10 mouse cellular contexts compared by ENCODE assay signal in the genomic region with DNA sequence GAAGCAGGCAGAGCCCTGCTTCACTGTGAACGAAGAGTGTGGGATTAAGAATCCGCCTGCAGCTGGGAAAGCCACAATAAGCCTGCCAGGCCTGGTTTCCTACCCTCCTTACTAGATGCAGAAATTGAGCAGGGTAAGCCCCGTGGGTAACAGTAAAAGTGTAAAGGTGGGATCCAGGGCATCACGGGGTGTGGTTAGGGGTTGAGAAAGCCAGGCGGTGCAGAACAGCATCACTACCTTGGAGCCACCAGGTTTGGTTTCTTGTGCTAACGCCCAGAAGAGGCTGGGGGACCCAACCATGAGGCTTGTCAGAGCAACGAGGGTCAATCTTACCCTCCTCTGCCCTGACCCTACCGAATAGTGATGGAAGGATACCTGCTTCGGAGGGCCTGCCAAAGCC. TPM values are rescaled to one million over a fixed set of nuclear protein-coding genes. Genes with fewer than 3 reads are reported as not detected.
DNase-seq lines count a peak whose midpoint lies in the region; ATAC-seq and TF ChIP-seq lines count a peak whose summit lies in the region.
"Had no signal": no experiment of that assay in that cellular context is flagged by ENCODE, and none has a peak within 500 bp of the region (broad histone marks: within the 10 kb centered on the region; RNA-seq: fewer than 3 reads in every experiment).

No protein-coding gene starts in this region.

- H3K9me3 ChIP-seq in liver, embryonic 13.5 days (replicated peaks), result no peaks in the 10 kb centered on the region
- H3K9me3 ChIP-seq in liver, embryonic 12.5 days (replicated peaks), result no peaks in the 10 kb centered on the region
- no peaks in the 10 kb centered on the region for H3K9me3 ChIP-seq in hindbrain, embryonic 12.5 days (replicated peaks)
- H3K9me3 ChIP-seq in midbrain, postnatal 0 days (ENCODE audit: low read length), result no peaks in the 10 kb centered on the region

- H3K27me3 ChIP-seq in liver, embryonic 13.5 days, result peaks cover 28% of the 10 kb centered on the region
- H3K27me3 ChIP-seq in liver, embryonic 12.5 days (replicated peaks), result peaks cover 45% of the 10 kb centered on the region
- H3K27me3 ChIP-seq in hindbrain, embryonic 12.5 days, result peaks cover 37% of the 10 kb centered on the region
- no peaks in the 10 kb centered on the region for H3K27me3 ChIP-seq in midbrain, postnatal 0 days (ENCODE audit: insufficient read depth, low read length)

- WGBS in liver, embryonic 13.5 days (ENCODE audit: insufficient replicate concordance), result 51% methylated on average over 9 of the region's 9 CpGs
- WGBS in liver, embryonic 12.5 days (ENCODE audit: insufficient replicate concordance), result 52% methylated on average over 9 of the region's 9 CpGs
- WGBS in hindbrain, embryonic 12.5 days, result 46% methylated on average over 9 of the region's 9 CpGs
- WGBS in midbrain, postnatal 0 days, result 44% methylated on average over 9 of the region's 9 CpGs

- DNase-seq in frontal cortex, postnatal 10 days (ENCODE audit: low spot score in 2 of 2), result no peak
- no peak for DNase-seq in liver, embryonic 13.5 days
- DNase-seq in midbrain, postnatal 0 days (ENCODE audit: low spot score), result no peak
- DNase-seq in adrenal gland, adult 8-10 months, result no peak

- TF ChIP-seq CTCF in midbrain, postnatal 0 days (IDR thresholded peaks at IDR 0.05), result no peak

- no peak overlapping the region for H3K4me3 ChIP-seq in liver, embryonic 13.5 days (replicated peaks)
- no peak overlapping the region for H3K4me3 ChIP-seq in liver, embryonic 12.5 days
- peak overlapping the region; percentile 48; the same call in 1 of the 2 replicates for H3K4me3 ChIP-seq in hindbrain, embryonic 12.5 days
- H3K4me3 ChIP-seq in midbrain, postnatal 0 days (ENCODE audit: low read depth, low read length), result peak overlapping the region; percentile 59; the same call in 1 of the 2 replicates

- no peaks in the 10 kb centered on the region for H3K36me3 ChIP-seq in liver, embryonic 13.5 days
- H3K36me3 ChIP-seq in liver, embryonic 12.5 days, result no peaks in the 10 kb centered on the region
- no peaks in the 10 kb centered on the region for H3K36me3 ChIP-seq in hindbrain, embryonic 12.5 days
- no peaks in the 10 kb centered on the region for H3K36me3 ChIP-seq in midbrain, postnatal 0 days (ENCODE audit: insufficient read depth, low read length)

- no peak overlapping the region for H3K9ac ChIP-seq in liver, embryonic 13.5 days
- H3K9ac ChIP-seq in liver, embryonic 12.5 days, result no peak overlapping the region
- no peak overlapping the region; the same call in 1 of the 2 replicates for H3K9ac ChIP-seq in hindbrain, embryonic 12.5 days
- H3K9ac ChIP-seq in midbrain, postnatal 0 days (replicated peaks; ENCODE audit: low read length, poor library complexity, severe bottlenecking), result peak overlapping the region; percentile 71
- H3K9ac ChIP-seq: liver, embryonic 14.5 days had no signal

- no peak overlapping the region for H3K27ac ChIP-seq in liver, embryonic 13.5 days
- no peak overlapping the region for H3K27ac ChIP-seq in liver, embryonic 12.5 days
- no peak overlapping the region for H3K27ac ChIP-seq in hindbrain, embryonic 12.5 days
- H3K27ac ChIP-seq in midbrain, postnatal 0 days (ENCODE audit: low read depth, low read length), result 0 out of 2 replicates have a peak overlapping the region, but pooled peaks have one; percentile 26
- H3K27ac ChIP-seq: liver, embryonic 14.5 days had no signal

- peak overlapping the region; percentile 66; the same call in 1 of the 2 replicates for H3K4me2 ChIP-seq in liver, embryonic 13.5 days
- no peak overlapping the region for H3K4me2 ChIP-seq in liver, embryonic 12.5 days
- peak overlapping the region; percentile 93 for H3K4me2 ChIP-seq in hindbrain, embryonic 12.5 days (replicated peaks)
- peak overlapping the region; percentile 81 for H3K4me2 ChIP-seq in midbrain, postnatal 0 days (ENCODE audit: low read depth, low read length, poor library complexity, severe bottlenecking)

- H3K4me1 ChIP-seq in liver, embryonic 13.5 days (replicated peaks), result no peaks in the 10 kb centered on the region
- peaks cover 8% of the 10 kb centered on the region; the same call in 1 of the 2 replicates for H3K4me1 ChIP-seq in liver, embryonic 12.5 days
- H3K4me1 ChIP-seq in hindbrain, embryonic 12.5 days, result peaks cover 11% of the 10 kb centered on the region
- peaks cover 8% of the 10 kb centered on the region; the same call in 1 of the 2 replicates for H3K4me1 ChIP-seq in midbrain, postnatal 0 days (ENCODE audit: insufficient read depth, low read length)

- ATAC-seq in frontal cortex, adult (ENCODE audit: low TSS enrichment), result peak; percentile 47; the same call in 1 of the 2 replicates
- ATAC-seq in liver, embryonic 13.5 days (ENCODE audit: low read depth), result no peak
- ATAC-seq in liver, embryonic 12.5 days, result no peak
- ATAC-seq in hindbrain, embryonic 12.5 days (ENCODE audit: low FRiP score), result no peak
- no peak for ATAC-seq in midbrain, postnatal 0 days (ENCODE audit: low FRiP score)
- no peak for ATAC-seq in megakaryocyte, adult 5-6 weeks (ENCODE audit: poor library complexity, severe bottlenecking)

RNA-seq across cellular contexts. Expression of a gene that starts 0.7 kb away (rescaled TPM):
- polyA plus RNA-seq in liver, embryonic 13.5 days (2015; fragmentation: Nextera tagmentation; extraction: Ambion mirVana), result 2.6 and 2.8 TPM in 2 replicates
- polyA plus RNA-seq in liver, embryonic 12.5 days (2016; fragmentation: Nextera tagmentation; extraction: Ambion mirVana), result 2.5 and 3.1 TPM in 2 replicates
- polyA plus RNA-seq in hindbrain, embryonic 12.5 days (2016; fragmentation: Nextera tagmentation; extraction: Ambion mirVana), result 13.9 and 15.2 TPM in 2 replicates
- 24.8 and 25.8 TPM in 2 replicates for total RNA-seq in midbrain, postnatal 0 days (2014; rRNA removed)
- polyA plus RNA-seq in midbrain, postnatal 0 days (2015; fragmentation: Nextera tagmentation; extraction: Ambion mirVana), result 21.9 and 26.5 TPM in 2 replicates
- 1 to 10 TPM; 3.1 to 7.0 (median 4.5) TPM for total RNA-seq in adrenal gland, adult 8-10 months (2022)
- 0.27 TPM in 1 of 2 replicates, not detected in the other for total RNA-seq in megakaryocyte, adult 5-6 weeks (2015)
- not detected in 2 replicates for total RNA-seq in megakaryocyte, adult 5-6 weeks (2017)
- total RNA-seq: neutrophil, adult 5-6 weeks had no signal

RNA-seq across cellular contexts. Expression of a gene that starts 16.1 kb away (rescaled TPM):
- 0.08 and 0.09 TPM in 2 replicates for polyA plus RNA-seq in liver, embryonic 13.5 days (2015; fragmentation: Nextera tagmentation; extraction: Ambion mirVana)
- polyA plus RNA-seq in liver, embryonic 12.5 days (2016; fragmentation: Nextera tagmentation; extraction: Ambion mirVana), result 0.16 TPM in 1 of 2 replicates, not detected in the other
- polyA plus RNA-seq in hindbrain, embryonic 12.5 days (2016; fragmentation: Nextera tagmentation; extraction: Ambion mirVana), result 0.33 and 0.46 TPM in 2 replicates
- total RNA-seq in midbrain, postnatal 0 days (2014; rRNA removed), result 1.0 and 1.8 TPM in 2 replicates
- polyA plus RNA-seq in midbrain, postnatal 0 days (2015; fragmentation: Nextera tagmentation; extraction: Ambion mirVana), result 0.83 and 0.85 TPM in 2 replicates
- not detected for total RNA-seq in adrenal gland, adult 8-10 months (2022)
- total RNA-seq in megakaryocyte, adult 5-6 weeks (2015), result 0.25 TPM in 1 of 2 replicates, not detected in the other
- 0.08 TPM in 1 of 2 replicates, not detected in the other for total RNA-seq in megakaryocyte, adult 5-6 weeks (2017)
- total RNA-seq: neutrophil, adult 5-6 weeks had no signal

RNA-seq across cellular contexts. Expression of a gene that starts 39.3 kb away (rescaled TPM):
- not detected in 2 replicates for polyA plus RNA-seq in liver, embryonic 13.5 days (2015; fragmentation: Nextera tagmentation; extraction: Ambion mirVana)
- polyA plus RNA-seq in liver, embryonic 12.5 days (2016; fragmentation: Nextera tagmentation; extraction: Ambion mirVana), result not detected in 2 replicates
- 0.19 and 0.36 TPM in 2 replicates for polyA plus RNA-seq in hindbrain, embryonic 12.5 days (2016; fragmentation: Nextera tagmentation; extraction: Ambion mirVana)
- total RNA-seq in midbrain, postnatal 0 days (2014; rRNA removed), result not detected in 2 replicates
- polyA plus RNA-seq in midbrain, postnatal 0 days (2015; fragmentation: Nextera tagmentation; extraction: Ambion mirVana), result not detected in 2 replicates
- not detected for total RNA-seq in adrenal gland, adult 8-10 months (2022)
- not detected in 2 replicates for total RNA-seq in megakaryocyte, adult 5-6 weeks (2015)
- total RNA-seq in megakaryocyte, adult 5-6 weeks (2017), result 0.07 TPM in 1 of 2 replicates, not detected in the other
- total RNA-seq: neutrophil, adult 5-6 weeks had no signal
- polyA plus RNA-seq: liver, embryonic 14.5 days had no signal

RNA-seq across cellular contexts. Expression of a gene that starts 43.4 kb away (rescaled TPM):
- 0.06 and 0.19 TPM in 2 replicates for polyA plus RNA-seq in liver, embryonic 13.5 days (2015; fragmentation: Nextera tagmentation; extraction: Ambion mirVana)
- 0.14 and 0.23 TPM in 2 replicates for polyA plus RNA-seq in liver, embryonic 12.5 days (2016; fragmentation: Nextera tagmentation; extraction: Ambion mirVana)
- polyA plus RNA-seq in hindbrain, embryonic 12.5 days (2016; fragmentation: Nextera tagmentation; extraction: Ambion mirVana), result 0.30 and 0.44 TPM in 2 replicates
- total RNA-seq in midbrain, postnatal 0 days (2014; rRNA removed), result 0.33 and 0.49 TPM in 2 replicates
- 0.18 and 0.35 TPM in 2 replicates for polyA plus RNA-seq in midbrain, postnatal 0 days (2015; fragmentation: Nextera tagmentation; extraction: Ambion mirVana)
- under 1 TPM in 3 of 4 experiments, not detected in 1; 0.18 to 0.38 (median 0.21) TPM for total RNA-seq in adrenal gland, adult 8-10 months (2022)
- not detected in 2 replicates for total RNA-seq in megakaryocyte, adult 5-6 weeks (2015)
- not detected in 2 replicates for total RNA-seq in megakaryocyte, adult 5-6 weeks (2017)
- total RNA-seq: neutrophil, adult 5-6 weeks had no signal

Comparison
In these comparisons a context has a peak if more than half of its experiments do, and no peak if none do; other contexts are left out.
1. H3K4me3 ChIP-seq: peak in hindbrain, embryonic 12.5 days (single experiment) and midbrain, postnatal 0 days (single experiment); none in liver, embryonic 13.5 days (single experiment) and liver, embryonic 12.5 days (single experiment).